Mouse (Mus musculus) hindbrain, embryonic 16.5 days (tissue): Measurements from ENCODE around the gene Ublcp1. TPM values are rescaled to one million over a fixed set of nuclear protein-coding genes. Genes with fewer than 3 reads are reported as not detected.

ENCODE experiments used
- ATAC-seq: fragments of 200-750 bp; cut with Nextera tagmentation; 2 replicates; pipeline ENCODE4 v1.8.0; 2017; ENCODE audit warnings: moderate TSS enrichment, moderate library complexity
- H3K27ac ChIP-seq: fragments of 300-500 bp; sonication (generic); 2 replicates; pipeline ENCODE4 v1.5.1; 2014; ENCODE audit warnings: low read depth, mild to moderate bottlenecking, control low read depth, low read length, moderate library complexity
- H3K27me3 ChIP-seq: fragments of 300-500 bp; sonication (generic); replicated peaks from 2 replicates; pipeline ENCODE4 v1.6.1; 2014; ENCODE audit warnings: low read length; ENCODE audit not compliant: control insufficient read depth, insufficient read depth
- H3K36me3 ChIP-seq: fragments of 300-500 bp; sonication (generic); 2 replicates; pipeline ENCODE4 v1.6.1; 2014; ENCODE audit warnings: mild to moderate bottlenecking, low read length, moderate library complexity, mixed read lengths; ENCODE audit not compliant: control insufficient read depth, insufficient read depth
- H3K4me1 ChIP-seq: fragments of 300-500 bp; sonication (generic); 2 replicates; pipeline ENCODE4 v1.6.1; 2014; ENCODE audit warnings: low read depth, low read length; ENCODE audit not compliant: control insufficient read depth, insufficient read depth
- H3K4me2 ChIP-seq: fragments of 300-500 bp; sonication (generic); 2 replicates; pipeline ENCODE4 v1.6.1; 2014; ENCODE audit warnings: mild to moderate bottlenecking, low read length, control low read depth, moderate library complexity
- H3K4me3 ChIP-seq: fragments of 300-500 bp; sonication (generic); 2 replicates; pipeline ENCODE4 v1.5.1; 2014; ENCODE audit warnings: mild to moderate bottlenecking, low read length, control low read depth, moderate library complexity
- H3K9ac ChIP-seq: fragments of 300-500 bp; sonication (generic); 2 replicates; pipeline ENCODE4 v1.6.1; 2014; ENCODE audit warnings: low read depth, mild to moderate bottlenecking, control low read depth, low read length, moderate library complexity
- H3K9me3 ChIP-seq: fragments of 300-500 bp; sonication (generic); 2 replicates; pipeline ENCODE4 v1.6.1; 2014; ENCODE audit warnings: mild to moderate bottlenecking, low read length, moderate library complexity; ENCODE audit not compliant: control insufficient read depth
- WGBS: fragments of 180-500 bp; shearing (Covaris S2); extraction: QIAGEN DNeasy Blood & Tissue Kit; methylation state at CpG from one replicate; pipeline ENCODE4 v1.1.7; 2014; 5-methylcytosine and 5-hydroxymethylcytosine counted together
- microRNA-seq: library from miRNA; unstranded; fragments of <30 nt; microRNA quantifications from one replicate; pipeline ENCODE4, GENCODE M21; 2017
- polyA plus RNA-seq: library from polyadenylated mRNA; unstranded; fragments of >200 nt; fragmentation: Nextera tagmentation; extraction: Ambion mirVana; gene quantifications from 2 replicates; pipeline ENCODE4 v1.2.1, GENCODE M21; 2015

The Ublcp1 gene
- polyA plus RNA-seq, 1 experiment from 2014 or later: 60.6 TPM

DNA sequence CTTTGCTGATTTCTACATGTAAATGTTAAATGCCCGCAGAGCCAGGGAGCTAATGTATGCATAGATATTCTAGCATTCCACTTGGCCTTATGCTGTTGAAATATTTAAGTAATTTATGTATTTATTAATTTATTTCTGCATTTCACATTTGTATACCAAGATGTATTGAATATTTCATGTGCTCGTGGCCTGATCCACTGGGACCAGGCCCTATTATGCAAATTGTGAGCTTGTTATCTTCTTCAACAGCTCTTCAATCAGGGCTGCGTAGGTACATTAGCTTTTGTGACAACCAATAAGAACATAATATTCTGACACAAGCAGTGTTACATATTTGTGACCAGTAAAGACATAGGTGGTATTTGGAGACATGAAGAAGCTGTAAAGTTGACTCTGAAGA is 56.9 kb downstream of the Ublcp1 start:
- no peaks in the 10 kb centered on the region; the same call in 1 of the 2 replicates for H3K4me1 ChIP-seq
- ATAC-seq: no peak
- 71% methylated on average over 3 of the region's 3 CpGs for WGBS
- no peaks in the 10 kb centered on the region for H3K27me3 ChIP-seq
- no peaks in the 10 kb centered on the region for H3K9me3 ChIP-seq
- H3K9ac ChIP-seq: no peak overlapping the region
- H3K4me2 ChIP-seq: no peak overlapping the region
- no peaks in the 10 kb centered on the region for H3K36me3 ChIP-seq
- no peak overlapping the region for H3K27ac ChIP-seq
- H3K4me3 ChIP-seq: no peak overlapping the region

DNA sequence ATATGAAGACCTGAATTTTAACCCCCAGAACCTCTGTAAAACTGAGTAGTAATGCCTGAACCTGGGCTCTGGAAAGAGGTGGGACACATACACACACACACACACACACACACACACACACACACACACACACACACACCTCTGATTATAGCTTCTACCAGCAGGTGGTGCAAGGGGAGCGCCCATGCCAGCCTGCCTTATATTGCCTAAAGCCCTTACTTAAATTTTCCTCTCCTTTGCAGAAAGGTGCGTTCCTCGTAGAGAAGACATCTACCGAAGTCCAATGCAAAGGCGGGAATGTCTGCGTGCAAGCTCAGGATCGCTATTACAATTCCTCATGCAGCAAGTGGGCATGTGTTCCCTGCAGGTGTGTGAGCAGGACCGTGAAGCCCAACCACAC is 58.0 kb downstream of the Ublcp1 start:
- Histone ChIP-seq H3K27me3 (no peaks in the 10 kb centered on the region), H3K4me2 (no peak overlapping the region), H3K36me3 (no peaks in the 10 kb centered on the region), H3K9ac (no peak overlapping the region), H3K4me1 (no peaks in the 10 kb centered on the region; the same call in 1 of the 2 replicates), H3K4me3 (no peak overlapping the region), H3K9me3 (no peaks in the 10 kb centered on the region), H3K27ac (no peak overlapping the region)
- WGBS: 88% methylated on average over 8 of the region's 8 CpGs
- no peak for ATAC-seq

DNA sequence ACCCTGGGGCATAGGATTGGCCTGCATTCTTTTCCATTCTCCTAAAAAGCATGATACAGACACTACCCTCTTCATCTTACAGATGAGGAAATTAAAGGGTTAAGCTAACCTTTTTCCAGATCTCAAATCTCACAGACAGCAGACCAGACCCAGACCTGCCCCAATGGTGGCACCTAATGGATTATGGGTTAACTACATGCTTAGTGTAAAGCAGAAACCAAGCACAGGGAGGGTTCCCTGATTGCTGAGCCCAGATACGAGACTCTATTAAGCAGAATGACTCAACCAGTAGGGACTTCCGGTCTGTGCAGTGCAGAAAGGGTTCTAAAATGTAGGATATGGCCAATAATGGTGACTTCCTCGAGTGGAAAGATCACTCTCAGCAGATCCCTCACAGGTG is 59.9 kb downstream of the Ublcp1 start:
- no peak for ATAC-seq
- H3K27me3 ChIP-seq: no peaks in the 10 kb centered on the region
- no peak overlapping the region for H3K4me3 ChIP-seq
- H3K4me1 ChIP-seq: no peaks in the 10 kb centered on the region; the same call in none of the 2 replicates
- no peaks in the 10 kb centered on the region for H3K36me3 ChIP-seq
- 83% methylated on average over 3 of the region's 3 CpGs for WGBS
- no peaks in the 10 kb centered on the region for H3K9me3 ChIP-seq
- H3K27ac ChIP-seq: no peak overlapping the region
- no peak overlapping the region for H3K9ac ChIP-seq
- H3K4me2 ChIP-seq: no peak overlapping the region

DNA sequence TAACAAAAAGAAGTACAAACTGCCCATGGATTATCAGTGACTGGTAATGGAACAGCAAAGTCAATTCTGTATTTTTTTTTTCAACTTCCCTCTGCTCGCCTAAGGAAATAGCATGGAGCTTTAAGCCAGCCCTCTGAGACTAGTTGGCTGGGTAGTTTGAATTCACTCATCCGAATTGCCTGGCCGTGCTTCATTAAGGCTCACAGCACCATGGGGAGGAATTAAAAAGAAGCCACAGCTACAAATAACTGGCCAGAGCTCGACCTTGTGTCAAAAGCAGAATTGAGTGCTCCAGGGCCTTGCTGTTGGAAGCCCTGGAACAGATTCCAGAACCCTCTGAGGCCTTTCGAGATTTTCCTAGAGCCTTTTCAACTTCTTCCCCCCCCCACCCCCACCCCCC is 61.7 kb downstream of the Ublcp1 start:
- H3K9ac ChIP-seq: no peak overlapping the region
- no peaks in the 10 kb centered on the region for H3K27me3 ChIP-seq
- 20% methylated on average over 5 of the region's 5 CpGs for WGBS
- ATAC-seq: no peak
- H3K4me3 ChIP-seq: no peak overlapping the region
- no peaks in the 10 kb centered on the region for H3K36me3 ChIP-seq
- no peaks in the 10 kb centered on the region; the same call in none of the 2 replicates for H3K4me1 ChIP-seq
- H3K4me2 ChIP-seq: no peak overlapping the region
- no peaks in the 10 kb centered on the region for H3K9me3 ChIP-seq
- H3K27ac ChIP-seq: no peak overlapping the region

DNA sequence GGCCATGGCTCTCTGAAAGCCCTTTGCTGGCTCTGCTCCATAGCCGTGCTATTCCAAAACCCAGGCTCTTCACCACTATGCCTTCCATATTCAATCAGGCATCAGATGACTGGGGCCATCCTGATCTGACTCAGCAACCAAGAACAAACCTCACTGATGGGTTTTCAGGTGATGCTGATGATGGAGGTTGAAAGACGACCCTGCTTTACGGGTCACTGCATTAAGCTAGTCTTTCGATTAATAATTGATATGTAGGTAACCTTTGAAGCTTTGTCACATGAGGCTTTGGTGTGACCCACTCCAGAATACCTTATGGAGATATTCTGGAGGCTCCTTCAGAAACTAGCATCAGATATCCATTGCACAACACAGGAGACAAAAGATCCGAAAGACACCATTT is 63.8 kb downstream of the Ublcp1 start:
- no peak for ATAC-seq
- 84% methylated on average over 5 of the region's 5 CpGs for WGBS
- Histone ChIP-seq H3K27me3 (no peaks in the 10 kb centered on the region), H3K9me3 (no peaks in the 10 kb centered on the region), H3K36me3 (no peaks in the 10 kb centered on the region), H3K27ac (no peak overlapping the region), H3K4me3 (no peak overlapping the region), H3K4me1 (no peaks in the 10 kb centered on the region; the same call in none of the 2 replicates), H3K9ac (no peak overlapping the region), H3K4me2 (no peak overlapping the region)

DNA sequence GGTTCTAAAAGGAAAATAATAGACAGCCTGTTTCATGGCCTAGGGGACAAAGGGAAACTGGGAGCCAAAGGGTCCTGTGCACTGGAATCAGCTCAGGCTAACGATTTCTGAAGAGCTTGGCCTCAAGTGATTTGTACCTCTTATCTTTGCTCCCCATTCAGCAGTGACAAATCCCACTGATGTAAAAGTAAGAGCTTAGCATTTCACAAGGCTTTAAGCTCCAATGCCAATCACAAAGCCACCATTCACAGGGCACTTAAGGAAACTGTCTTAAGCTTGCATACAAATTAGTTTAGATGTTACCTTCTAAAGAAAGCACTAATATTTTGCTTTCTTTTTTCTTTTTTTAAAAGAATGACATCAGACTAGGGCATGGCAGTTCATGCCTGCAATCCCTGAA is 64.3 kb downstream of the Ublcp1 start:
- H3K4me2 ChIP-seq: no peak overlapping the region
- no peaks in the 10 kb centered on the region for H3K9me3 ChIP-seq
- no peak for ATAC-seq
- no peaks in the 10 kb centered on the region for H3K27me3 ChIP-seq
- no peaks in the 10 kb centered on the region for H3K36me3 ChIP-seq
- no peak overlapping the region for H3K27ac ChIP-seq
- no peak overlapping the region for H3K4me3 ChIP-seq
- H3K9ac ChIP-seq: no peak overlapping the region
- no peaks in the 10 kb centered on the region; the same call in none of the 2 replicates for H3K4me1 ChIP-seq
- WGBS: 18% methylated on average over 1 of the region's 1 CpGs

DNA sequence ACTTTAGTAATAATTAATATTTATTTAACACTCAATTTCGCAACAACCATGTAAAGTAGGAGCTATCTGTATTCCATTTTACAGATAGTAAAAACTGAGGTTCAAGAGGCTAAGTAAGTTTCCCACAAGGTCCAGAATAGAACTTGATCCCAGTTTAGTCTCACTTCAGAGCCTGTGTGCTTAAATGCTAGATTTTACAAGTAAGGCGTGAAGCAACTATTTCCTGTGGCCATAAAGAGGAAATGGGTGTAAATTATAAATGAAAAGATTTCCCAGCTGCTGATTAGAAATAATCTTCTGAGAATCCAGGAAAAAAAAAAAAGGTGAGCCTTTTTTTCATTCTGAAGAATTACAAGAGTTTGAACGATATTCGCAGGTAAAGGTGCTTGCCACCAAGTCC is 65.2 kb downstream of the Ublcp1 start:
- 95% methylated on average over 4 of the region's 4 CpGs for WGBS
- H3K9me3 ChIP-seq: no peaks in the 10 kb centered on the region

More for the DNA sequence above, 65.2 kb downstream of the Ublcp1 start:
- Histone ChIP-seq H3K27me3 (no peaks in the 10 kb centered on the region), H3K4me3 (no peak overlapping the region), H3K27ac (no peak overlapping the region), H3K36me3 (no peaks in the 10 kb centered on the region), H3K4me2 (no peak overlapping the region), H3K9ac (no peak overlapping the region), H3K4me1 (no peaks in the 10 kb centered on the region; the same call in none of the 2 replicates)
- ATAC-seq: no peak

Small RNA genes lying within 50 kb of the gene (microRNA-seq; reads per million reads assigned to microRNA genes)
- not detected for gene Gm22121

Other genes with a start within 250 kb of the Ublcp1 start
- gene Il12b, start 70.4 kb downstream of the Ublcp1 start, polyA plus RNA-seq: not detected in 2 replicates
- gene Rnf145, start 48.5 kb upstream of the Ublcp1 start, polyA plus RNA-seq: 96.2 and 102 TPM in 2 replicates
- gene Ebf1, start 146.8 kb upstream of the Ublcp1 start, polyA plus RNA-seq: 106 and 111 TPM in 2 replicates